Mouse (Mus musculus) megakaryocyte, embryonic 14.5 days (primary cell): ENCODE measurements around the gene Smim14. TPM values are rescaled to one million over a fixed set of nuclear protein-coding genes. Genes with fewer than 3 reads are reported as not detected.
A peak's percentile ranks its signal among the peaks of the same experiment; 100 is the strongest.
"Not testable (repeated sequence)": the region's sequence is repeated elsewhere in the genome, so short reads cannot be mapped to it uniquely, and the experiment has no call there.

Source experiments
- H3K27me3 ChIP-seq: replicated peaks from 2 replicates; pipeline ENCODE3; 2012; ENCODE audit warnings: inconsistent platforms
- H3K36me3 ChIP-seq: replicated peaks from 2 replicates; pipeline ENCODE3; 2012; ENCODE audit warnings: low read length, inconsistent platforms, mixed read lengths
- H3K4me1 ChIP-seq: 2 replicates; pipeline ENCODE4 v1.6.1; 2012; ENCODE audit warnings: inconsistent platforms
- H3K4me3 ChIP-seq: replicated peaks from 2 replicates; pipeline ENCODE3; 2012; ENCODE audit warnings: moderate library complexity, mild to moderate bottlenecking, inconsistent platforms
- H3K9me3 ChIP-seq: 2 replicates; pipeline ENCODE4 v1.6.1; 2012; ENCODE audit warnings: inconsistent platforms
- FLI1 ChIP-seq: IDR thresholded peaks from 2 replicates; pipeline ENCODE4 v1.6.1; 2012; ENCODE audit warnings: low read length, inconsistent platforms, mixed read lengths
- GATA1 ChIP-seq: IDR thresholded peaks from 3 replicates; pipeline ENCODE4 v1.6.1; 2012; ENCODE audit warnings: mixed read lengths, low read length, inconsistent platforms, borderline replicate concordance
- polyA plus RNA-seq: library from polyadenylated mRNA; stranded (reverse); fragments of >175 nt; gene quantifications from 2 replicates; pipeline ENCODE4 v1.2.3, GENCODE M21; 2012; ENCODE audit warnings: low replicate concordance; ENCODE audit not compliant: insufficient read depth

The Smim14 gene
- polyA plus RNA-seq, 1 experiment = 60.5 TPM

DNA sequence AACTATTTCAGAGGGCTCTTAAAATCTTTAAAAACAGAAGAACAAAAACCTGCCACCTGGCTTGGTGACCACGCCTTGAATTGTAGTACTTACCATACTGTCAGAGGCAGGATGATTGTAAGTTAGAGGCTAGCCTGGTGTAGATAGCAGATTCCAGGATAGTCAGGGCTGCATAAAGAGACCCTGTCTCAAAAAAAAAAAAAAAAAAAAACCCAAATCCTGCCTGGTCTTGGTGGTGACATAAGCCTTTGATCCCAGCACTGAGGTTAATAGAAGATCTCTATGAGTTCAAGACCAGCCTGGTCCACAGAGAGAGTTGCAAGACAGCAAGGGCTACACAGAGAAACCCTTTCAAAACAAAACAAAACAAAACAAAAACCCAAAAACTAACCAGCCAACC is 6.5 kb upstream of the Smim14 start:
- Histone ChIP-seq H3K4me3 (no peak overlapping the region), H3K9me3 (no peaks in the 10 kb centered on the region), H3K36me3 (peaks cover 41% of the 10 kb centered on the region), H3K4me1 (peaks cover 40% of the 10 kb centered on the region), H3K27me3 (no peaks in the 10 kb centered on the region)
- TF ChIP-seq FLI1 (no peak), GATA1 (no peak)

DNA sequence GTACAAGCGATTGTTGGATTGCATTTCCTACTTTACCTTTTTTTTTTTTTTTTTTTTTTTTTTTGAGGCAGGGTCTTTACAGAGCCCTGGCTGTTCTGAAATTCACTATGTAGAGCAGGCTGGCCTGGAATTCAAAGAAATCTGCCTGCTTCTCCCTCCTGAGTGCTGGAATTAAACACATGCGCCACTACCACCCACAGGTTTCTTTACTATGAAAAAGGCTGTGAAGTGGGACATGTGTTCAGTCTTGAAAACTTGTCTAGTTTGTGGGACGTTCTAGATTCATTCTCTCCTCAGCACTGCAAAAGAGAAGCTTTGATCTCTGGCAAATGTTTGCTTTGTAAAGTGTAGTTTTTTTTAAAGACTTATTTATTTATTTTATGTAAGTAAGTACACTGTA is 4.9 kb upstream of the Smim14 start:
- H3K4me3 ChIP-seq = no peak overlapping the region
- H3K9me3 ChIP-seq = no peaks in the 10 kb centered on the region
- H3K27me3 ChIP-seq = no peaks in the 10 kb centered on the region
- peaks cover 32% of the 10 kb centered on the region for H3K36me3 ChIP-seq
- TF ChIP-seq FLI1 (no peak), GATA1 (no peak)
- H3K4me1 ChIP-seq = peaks cover 32% of the 10 kb centered on the region

DNA sequence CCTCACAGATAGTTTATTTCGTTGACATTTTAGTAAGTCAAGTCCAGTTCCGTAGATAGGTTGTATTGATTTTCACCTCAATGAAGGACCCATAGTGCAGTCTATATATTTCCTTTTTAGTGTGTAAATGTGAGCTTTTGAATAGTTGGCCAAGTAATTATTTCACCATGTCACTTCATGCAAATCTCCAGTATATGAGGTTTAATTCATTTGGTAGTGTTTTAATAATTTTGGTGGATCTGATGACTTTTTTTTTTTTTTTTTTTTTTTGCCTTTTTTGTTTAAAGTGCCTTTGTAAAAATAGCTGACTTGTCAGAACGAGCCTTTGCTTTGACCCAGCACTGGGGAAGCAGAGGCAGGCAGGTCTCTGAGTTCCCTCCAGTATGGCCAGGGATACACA is 2.8 kb upstream of the Smim14 start:
- Histone ChIP-seq H3K4me1 (peaks cover 29% of the 10 kb centered on the region), H3K36me3 (peaks cover 18% of the 10 kb centered on the region), H3K4me3 (peak overlapping the region; percentile 69), H3K27me3 (no peaks in the 10 kb centered on the region), H3K9me3 (no peaks in the 10 kb centered on the region)
- TF ChIP-seq GATA1 (no peak), FLI1 (no peak)

DNA sequence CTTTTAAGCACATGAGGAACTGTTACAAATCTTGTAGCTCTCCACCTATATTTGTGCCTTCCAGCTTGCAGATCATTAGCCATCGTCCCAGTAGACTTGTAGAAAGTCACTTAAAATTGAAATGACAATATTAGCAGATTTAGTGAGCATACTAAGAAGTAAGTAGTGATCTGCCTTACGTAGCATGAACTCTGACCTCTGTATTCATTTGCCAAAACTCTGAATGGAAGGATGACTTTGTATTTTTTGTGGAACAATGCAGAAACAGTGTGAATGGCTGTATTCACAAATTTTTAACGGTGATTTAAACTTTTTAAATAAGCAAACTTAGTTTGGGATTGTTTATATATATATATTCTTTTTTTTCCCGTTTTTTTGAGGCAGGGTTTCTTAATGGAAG is 1.8 kb upstream of the Smim14 start:
- no peak for TF ChIP-seq FLI1
- Histone ChIP-seq H3K4me1 (peaks cover 29% of the 10 kb centered on the region), H3K36me3 (peaks cover 15% of the 10 kb centered on the region), H3K9me3 (no peaks in the 10 kb centered on the region), H3K27me3 (no peaks in the 10 kb centered on the region), H3K4me3 (peak overlapping the region; percentile 100)

DNA sequence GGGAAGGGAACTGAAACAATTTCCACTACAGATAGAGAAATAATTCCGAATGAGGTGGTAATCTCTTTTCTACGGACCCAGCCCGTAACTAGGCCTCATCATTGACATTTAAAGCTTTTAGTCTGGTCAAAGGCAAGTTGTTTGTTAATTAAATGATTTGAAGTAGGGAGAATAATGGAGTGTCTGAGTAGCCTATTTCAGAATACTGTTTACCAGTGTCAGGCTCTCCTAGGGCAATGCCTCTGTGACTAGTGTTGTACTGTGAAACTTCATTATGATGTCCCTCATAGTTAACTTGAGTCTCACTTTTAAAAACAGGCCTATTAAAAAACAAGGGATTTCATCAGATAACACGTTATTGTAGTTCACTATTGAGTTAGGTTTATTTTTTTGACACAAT is 1.1 kb upstream of the Smim14 start:
- Histone ChIP-seq H3K4me3 (peak overlapping the region; percentile 100), H3K27me3 (no peaks in the 10 kb centered on the region), H3K36me3 (peaks cover 9% of the 10 kb centered on the region), H3K9me3 (no peaks in the 10 kb centered on the region), H3K4me1 (peaks cover 29% of the 10 kb centered on the region)
- no peak for TF ChIP-seq FLI1
- no peak for TF ChIP-seq GATA1

DNA sequence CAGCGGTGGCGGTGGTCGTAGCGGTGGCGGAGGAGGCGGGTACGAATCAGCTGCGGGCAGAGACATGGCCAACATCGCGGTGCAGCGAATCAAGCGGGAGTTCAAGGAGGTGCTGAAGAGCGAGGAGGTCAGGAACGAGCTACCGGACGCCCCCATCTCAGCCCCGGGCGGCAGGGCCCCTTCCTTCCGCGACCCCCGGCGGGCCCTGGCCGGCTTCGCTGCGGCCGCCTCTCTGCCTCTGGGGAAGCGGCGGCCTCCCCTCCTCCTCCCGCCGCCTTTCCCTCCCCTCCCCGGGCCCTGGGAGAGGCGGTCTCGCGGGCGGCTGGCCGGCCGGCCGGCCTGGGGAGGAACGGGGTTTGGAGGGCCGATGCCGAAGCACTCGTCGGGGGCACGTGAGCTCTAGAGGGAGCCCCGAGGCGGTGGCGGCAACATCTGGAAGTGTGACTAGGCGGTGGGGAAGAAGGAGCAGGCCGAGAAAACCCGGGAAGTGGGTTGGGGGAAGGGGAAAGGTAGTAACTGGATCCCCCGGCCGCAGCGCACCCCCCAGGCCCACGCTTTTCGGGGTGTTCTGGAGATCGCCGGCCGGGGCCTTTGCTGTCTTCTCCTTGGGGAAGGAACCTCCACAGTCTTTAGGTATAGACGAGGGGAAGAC is 562 bp upstream of the Smim14 start:
- TF ChIP-seq FLI1 = no peak
- TF ChIP-seq GATA1 = no peak
- Histone ChIP-seq H3K27me3 (no peaks in the 10 kb centered on the region), H3K4me1 (peaks cover 28% of the 10 kb centered on the region), H3K4me3 (peak overlapping the region; percentile 100), H3K9me3 (peaks cover 4% of the 10 kb centered on the region; the same call in 1 of the 2 replicates), H3K36me3 (peaks cover 9% of the 10 kb centered on the region)

DNA sequence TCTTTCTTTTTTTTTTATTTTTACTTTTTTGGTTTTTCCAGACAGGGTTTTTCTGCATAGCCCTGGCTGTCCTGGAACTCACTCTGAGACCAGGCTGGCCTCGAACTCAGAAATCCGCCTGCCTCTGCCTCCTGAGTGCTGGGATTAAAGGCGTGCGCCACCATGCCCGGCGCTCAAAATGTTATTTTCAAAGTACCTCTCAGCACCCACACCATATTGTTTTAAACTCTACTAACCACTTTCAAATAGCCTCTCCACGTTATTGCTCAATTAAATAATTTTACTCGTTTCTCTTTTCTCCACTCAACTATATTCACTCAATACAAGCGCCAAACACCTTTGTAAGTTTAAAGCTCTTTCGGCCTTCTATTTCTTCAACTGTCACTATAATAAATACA is 917 bp downstream of the Smim14 start:
- not testable (repeated sequence) for H3K27me3 ChIP-seq, H3K9me3 ChIP-seq, H3K36me3 ChIP-seq
- Histone ChIP-seq H3K4me3 (peak overlapping the region; percentile 100), H3K4me1 (peaks cover 19% of the 10 kb centered on the region)

DNA sequence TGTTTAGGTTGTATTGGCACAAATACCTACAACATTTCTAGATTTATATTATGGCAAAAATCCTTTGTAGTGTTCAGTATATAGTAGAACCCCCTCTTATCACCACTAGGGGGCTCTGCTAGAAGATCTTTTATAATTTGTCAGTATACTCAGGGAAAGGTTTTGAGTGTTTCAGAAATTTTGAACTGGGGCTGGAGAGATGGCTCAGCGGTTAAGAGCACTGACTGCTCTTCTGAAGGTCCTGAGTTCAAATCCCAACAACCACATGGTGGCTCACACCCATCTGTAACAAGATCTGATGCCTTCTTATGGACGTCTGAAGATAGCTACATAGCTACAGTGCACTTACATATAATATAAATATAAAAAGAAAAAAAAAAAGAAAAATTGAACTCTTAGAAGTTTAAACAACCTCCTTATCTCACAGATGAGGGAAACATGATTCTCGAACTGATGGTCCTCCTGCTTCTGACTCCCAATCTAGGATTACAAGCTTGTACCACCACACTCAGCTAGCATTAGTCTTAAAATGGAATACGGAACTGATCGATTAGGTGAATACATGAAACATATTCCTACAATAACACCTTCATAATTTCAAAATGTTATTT is 1.4 kb downstream of the Smim14 start:
- Histone ChIP-seq H3K4me1 (peaks cover 17% of the 10 kb centered on the region), H3K9me3 (peaks cover 4% of the 10 kb centered on the region; the same call in 1 of the 2 replicates), H3K27me3 (no peaks in the 10 kb centered on the region), H3K4me3 (peak overlapping the region; percentile 74), H3K36me3 (peaks cover 4% of the 10 kb centered on the region)
- no peak for TF ChIP-seq GATA1
- TF ChIP-seq FLI1 = no peak

DNA sequence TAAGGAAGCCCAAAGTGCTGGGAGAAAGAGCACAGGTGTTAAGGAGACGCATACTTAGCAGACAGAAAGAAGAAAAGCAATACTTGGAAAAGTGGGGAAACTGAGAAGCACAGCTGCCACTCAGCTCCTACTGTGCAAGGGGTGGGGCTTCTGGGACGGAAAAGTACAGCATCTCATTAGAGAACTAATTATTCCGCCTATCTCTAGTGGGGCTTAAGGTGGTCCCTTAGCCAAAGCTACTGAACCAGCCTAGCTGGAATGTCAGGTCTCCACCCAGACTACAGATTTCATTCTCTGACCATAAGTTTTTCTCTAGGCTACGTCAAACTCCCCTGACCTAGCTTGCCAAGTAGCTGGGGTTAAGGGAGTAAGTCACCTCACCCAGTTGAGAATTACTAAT is 2.5 kb downstream of the Smim14 start:
- peaks cover 4% of the 10 kb centered on the region; the same call in 1 of the 2 replicates for H3K9me3 ChIP-seq
- TF ChIP-seq FLI1 = no peak
- no peak for TF ChIP-seq GATA1
- no peak overlapping the region for H3K4me3 ChIP-seq

DNA sequence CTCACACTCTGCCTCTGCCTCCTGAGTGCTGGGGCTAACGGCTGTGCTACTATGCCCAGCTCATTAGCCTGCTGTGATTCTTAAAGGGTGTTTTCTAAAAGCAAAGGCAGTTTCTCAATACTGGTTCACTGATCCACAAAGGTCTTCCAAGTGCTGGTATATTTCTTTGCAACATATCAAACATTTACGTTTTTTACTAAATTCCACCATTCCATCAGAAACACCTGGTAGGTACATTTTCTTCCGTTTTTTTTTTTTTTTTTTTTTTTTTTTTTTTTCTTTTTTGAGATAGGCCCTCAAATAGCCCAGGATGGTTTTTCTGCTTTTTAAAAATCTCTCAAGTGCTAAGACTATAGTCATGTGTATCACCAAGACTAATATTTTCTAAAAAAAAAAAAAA is 5.7 kb downstream of the Smim14 start:
- Histone ChIP-seq H3K27me3 (no peaks in the 10 kb centered on the region), H3K36me3 (peaks cover 4% of the 10 kb centered on the region), H3K4me1 (peaks cover 15% of the 10 kb centered on the region), H3K4me3 (no peak overlapping the region), H3K9me3 (peaks cover 4% of the 10 kb centered on the region; the same call in 1 of the 2 replicates)
- TF ChIP-seq FLI1 (no peak), GATA1 (no peak)

More for the DNA sequence above, 2.5 kb downstream of the Smim14 start:
- peaks cover 15% of the 10 kb centered on the region for H3K4me1 ChIP-seq
- no peaks in the 10 kb centered on the region for H3K27me3 ChIP-seq
- H3K36me3 ChIP-seq = peaks cover 4% of the 10 kb centered on the region
